Mouse (Mus musculus) heart, postnatal 0 days (tissue): Measurements from ENCODE around the gene Map2k6.

Experiments used
- CTCF ChIP-seq: IDR thresholded peaks from 2 replicates; pipeline ENCODE4 v1.5.1; 2016; ENCODE audit warnings: antibody characterized with exemption, control low read depth, low read depth
- EP300 ChIP-seq: IDR thresholded peaks from 2 replicates; pipeline ENCODE4 v1.6.1; 2016; ENCODE audit warnings: antibody characterized with exemption, low read depth

DNA sequence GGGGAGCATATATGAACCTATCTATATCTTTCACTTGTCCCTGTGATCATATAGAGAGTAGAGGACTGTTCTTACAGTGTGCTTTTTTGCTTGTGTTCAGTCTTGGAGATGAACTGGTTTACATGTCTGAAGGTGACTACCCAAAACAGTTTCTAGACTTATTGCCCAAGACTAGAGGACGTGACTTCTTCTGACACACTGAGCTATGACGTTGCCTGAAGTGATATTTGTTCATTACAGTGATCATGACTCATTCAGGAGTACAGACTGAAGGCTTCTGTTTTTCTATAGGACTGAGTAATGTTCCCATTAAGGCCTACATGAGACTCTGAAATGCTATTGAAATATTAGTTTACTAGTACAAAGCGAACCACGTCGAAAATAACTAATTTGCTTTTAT lies 73.2 kb downstream of the Map2k6 start:
- no peak for TF ChIP-seq CTCF
- TF ChIP-seq EP300: no peak
